In genomic region chr3:57527154-57527553, GRCm38 (mm10) we compare ENCODE assay signal across 26 mouse cellular contexts. TPM values are rescaled to one million over a fixed set of nuclear protein-coding genes. Genes with fewer than 3 reads are reported as not detected.
A peak's percentile ranks its signal among the peaks of the same experiment; 100 is the strongest.
DNase-seq lines count a peak whose midpoint lies in the region; ATAC-seq and TF ChIP-seq lines count a peak whose summit lies in the region.
"Had no signal": no experiment of that assay in that cellular context is flagged by ENCODE, and none has a peak within 500 bp of the region (broad histone marks: within the 10 kb centered on the region; RNA-seq: fewer than 3 reads in every experiment).

No protein-coding gene starts in this region.

- ATAC-seq in forebrain, embryonic 16.5 days, result no peak
- ATAC-seq: forebrain, embryonic 13.5 days; midbrain, embryonic 13.5 days had no signal

- no peaks in the 10 kb centered on the region for H3K27me3 ChIP-seq in heart, adult 2 months (ENCODE audit: control insufficient read depth, insufficient read depth, low read length)
- no peaks in the 10 kb centered on the region for H3K27me3 ChIP-seq in myocyte (ENCODE audit: control insufficient read depth, insufficient read depth, insufficient read length)
- no peaks in the 10 kb centered on the region for H3K27me3 ChIP-seq in forebrain, embryonic 16.5 days (replicated peaks; ENCODE audit: control insufficient read depth, insufficient read depth, low read length)
- H3K27me3 ChIP-seq: embryonic facial prominence, embryonic 12.5 days; forebrain, embryonic 13.5 days; hindbrain, embryonic 13.5 days; kidney, embryonic 15.5 days; limb, embryonic 13.5 days; megakaryocyte, embryonic 14.5 days; midbrain, embryonic 13.5 days; neural tube, embryonic 13.5 days; stomach, embryonic 15.5 days had no signal

- no peaks in the 10 kb centered on the region for H3K9me3 ChIP-seq in forebrain, embryonic 16.5 days (ENCODE audit: control insufficient read depth, low read length)
- H3K9me3 ChIP-seq: embryonic facial prominence, embryonic 12.5 days; limb, embryonic 13.5 days; neural tube, embryonic 13.5 days; stomach, embryonic 15.5 days had no signal

- peak in 1 of 2 experiments; percentile 39 for DNase-seq in heart, adult 2 months
- DNase-seq in heart, adult 9 months (ENCODE audit: low spot score in 2 of 2), result no peak
- DNase-seq in 3T3-L1 (ENCODE audit: low read depth, low spot score), result peak; percentile 61
- peak; percentile 23 for DNase-seq in NIH3T3 (ENCODE audit: low read depth)
- DNase-seq in lung, postnatal 4 days, result no peak
- DNase-seq: adrenal gland, adult 2 months; cerebellum, adult 18-20 months; cerebellum, postnatal 14 days; kidney, adult 11 months; kidney, postnatal 36 days; lung, embryonic 14.5 days; retina, postnatal 1 day; thymus, postnatal 25 days had no signal

- peak overlapping the region; percentile 16 for H3K4me2 ChIP-seq in myocyte (ENCODE audit: low read depth)
- H3K4me2 ChIP-seq in forebrain, embryonic 16.5 days (ENCODE audit: low read length), result no peak overlapping the region
- H3K4me2 ChIP-seq: embryonic facial prominence, embryonic 12.5 days; forebrain, embryonic 13.5 days; hindbrain, embryonic 13.5 days; kidney, embryonic 15.5 days; limb, embryonic 13.5 days; lung, embryonic 14.5 days; midbrain, embryonic 13.5 days; neural tube, embryonic 13.5 days; stomach, embryonic 15.5 days had no signal

- H3K4me3 ChIP-seq in heart, adult 2 months, result no peak overlapping the region
- H3K4me3 ChIP-seq in myocyte, result no peak overlapping the region
- H3K4me3 ChIP-seq in forebrain, embryonic 16.5 days (replicated peaks; ENCODE audit: low read length), result no peak overlapping the region
- H3K4me3 ChIP-seq: embryonic facial prominence, embryonic 12.5 days; erythroblast, embryonic 14.5 days; forebrain, embryonic 13.5 days; hindbrain, embryonic 13.5 days; kidney, embryonic 15.5 days; limb, embryonic 13.5 days; megakaryocyte, embryonic 14.5 days; midbrain, embryonic 13.5 days; neural tube, embryonic 13.5 days; stomach, embryonic 15.5 days had no signal

- no peak for TF ChIP-seq EP300 in heart, adult 2 months (IDR thresholded peaks at IDR 0.05; ENCODE audit: insufficient read depth, low read depth, low read length)

- peaks cover 9% of the 10 kb centered on the region for H3K79me2 ChIP-seq in heart, adult 2 months (replicated peaks; ENCODE audit: control insufficient read depth, insufficient read depth, low read length)
- peaks cover 88% of the 10 kb centered on the region for H3K79me2 ChIP-seq in myocyte (ENCODE audit: control insufficient read depth, insufficient read depth)

- intact Hi-C loops in heart, adult 2 months (cut with DNase I), result no loop called here

- no peak for TF ChIP-seq POLR2A in heart, adult 2 months (IDR thresholded peaks at IDR 0.05; ENCODE audit: insufficient read depth, low read depth, low read length)
- no peak for TF ChIP-seq POLR2A in myocyte (IDR thresholded peaks at IDR 0.05; ENCODE audit: insufficient read length, low read depth)

- peak overlapping the region; percentile 64 for H3K27ac ChIP-seq in heart, adult 2 months
- no peak overlapping the region for H3K27ac ChIP-seq in forebrain, embryonic 16.5 days (ENCODE audit: low read length)
- H3K27ac ChIP-seq: embryonic facial prominence, embryonic 12.5 days; forebrain, embryonic 13.5 days; hindbrain, embryonic 13.5 days; kidney, embryonic 15.5 days; limb, embryonic 13.5 days; liver, embryonic 14.5 days; midbrain, embryonic 13.5 days; neural tube, embryonic 13.5 days; stomach, embryonic 15.5 days had no signal

- no peak overlapping the region for H3ac ChIP-seq in myocyte (ENCODE audit: control insufficient read depth, insufficient read length)

- no peak overlapping the region for H3K9ac ChIP-seq in heart, adult 2 months (ENCODE audit: low read depth, low read length)
- H3K9ac ChIP-seq in forebrain, embryonic 16.5 days (replicated peaks; ENCODE audit: low read depth, low read length), result no peak overlapping the region
- H3K9ac ChIP-seq: embryonic facial prominence, embryonic 12.5 days; forebrain, embryonic 13.5 days; hindbrain, embryonic 13.5 days; kidney, embryonic 15.5 days; limb, embryonic 13.5 days; liver, embryonic 14.5 days; lung, embryonic 14.5 days; midbrain, embryonic 13.5 days; neural tube, embryonic 13.5 days; stomach, embryonic 15.5 days had no signal

- H3K36me3 ChIP-seq in heart, adult 2 months (ENCODE audit: control insufficient read depth, insufficient read depth, low read length), result peaks cover 32% of the 10 kb centered on the region
- H3K36me3 ChIP-seq in myocyte (ENCODE audit: control insufficient read depth, insufficient read depth), result peaks cover 15% of the 10 kb centered on the region
- H3K36me3 ChIP-seq in forebrain, embryonic 16.5 days (ENCODE audit: control insufficient read depth, insufficient read depth), result no peaks in the 10 kb centered on the region
- H3K36me3 ChIP-seq: hindbrain, embryonic 13.5 days; midbrain, embryonic 13.5 days; neural tube, embryonic 13.5 days; stomach, embryonic 15.5 days had no signal

- TF ChIP-seq CTCF in heart, adult 2 months (IDR thresholded peaks at IDR 0.05), result no peak

- peaks cover 9% of the 10 kb centered on the region for H3K4me1 ChIP-seq in heart, adult 2 months (ENCODE audit: control insufficient read depth, insufficient read depth, low read length)
- no peaks in the 10 kb centered on the region for H3K4me1 ChIP-seq in forebrain, embryonic 16.5 days (replicated peaks; ENCODE audit: control insufficient read depth, insufficient read depth, low read length)
- H3K4me1 ChIP-seq: forebrain, embryonic 13.5 days; hindbrain, embryonic 13.5 days; kidney, embryonic 15.5 days; megakaryocyte, embryonic 14.5 days; midbrain, embryonic 13.5 days; neural tube, embryonic 13.5 days; stomach, embryonic 15.5 days had no signal

TF ChIP-seq in myocyte, 11 proteins besides CTCF, POLR2A, EP300 and RAD21:
- no peak for TF ChIP-seq MYOG (IDR thresholded peaks at IDR 0.05; ENCODE audit: control insufficient read depth in 1 of 3, insufficient read depth in 1 of 3, insufficient read length in 2 of 3, low read depth in 2 of 3)
- TF ChIP-seq TCF12 (IDR thresholded peaks at IDR 0.05; ENCODE audit: insufficient read depth, poor library complexity, severe bottlenecking), result no peak
- no peak for TF ChIP-seq E2F4 (IDR thresholded peaks at IDR 0.05; ENCODE audit: insufficient read depth)
- no peak for TF ChIP-seq CEBPB (IDR thresholded peaks at IDR 0.05; ENCODE audit: insufficient read depth, poor library complexity, severe bottlenecking)
- no peak for TF ChIP-seq POLR2AphosphoS2 (IDR thresholded peaks at IDR 0.05; ENCODE audit: insufficient read length, low read depth)
- TF ChIP-seq MAX (IDR thresholded peaks at IDR 0.05; ENCODE audit: low read depth), result no peak
- no peak for TF ChIP-seq REST (IDR thresholded peaks at IDR 0.05; ENCODE audit: insufficient read depth, insufficient read length)
- no peak for TF ChIP-seq USF1 (IDR thresholded peaks at IDR 0.05; ENCODE audit: low read depth)
- no peak for TF ChIP-seq SRF (IDR thresholded peaks at IDR 0.05; ENCODE audit: control insufficient read depth, insufficient read length, low read depth)
- TF ChIP-seq TCF3 (IDR thresholded peaks at IDR 0.05; ENCODE audit: insufficient read length, low read depth), result no peak
- TF ChIP-seq MYOD1 (IDR thresholded peaks at IDR 0.05; ENCODE audit: control insufficient read depth in 1 of 3, insufficient read length in 2 of 3, low read depth in 2 of 3), result no peak

RNA-seq across cellular contexts. Expression of gene Wwtr1, which starts 48.6 kb away (rescaled TPM):
- 10 to 100 TPM; 46.5 to 49.1 TPM for total RNA-seq in heart, adult 2 months (2021)
- polyA plus RNA-seq in heart, adult 2 months (2012; rRNA removed), result 28.2 and 40.6 TPM in 2 replicates
- 63.1 TPM for polyA plus RNA-seq in myocyte (2012; fragmentation: generic; extraction: Trizol)
- polyA plus RNA-seq in forebrain, embryonic 16.5 days (2015; fragmentation: Nextera tagmentation; extraction: Ambion mirVana), result 9.9 and 12.3 TPM in 2 replicates
- polyA plus RNA-seq: erythroblast, embryonic 14.5 days had no signal

Comparison
In these comparisons a context has a peak if more than half of its experiments do, and no peak if none do; other contexts are left out.
1. DNase-seq: peak in 3T3-L1 (single experiment) and NIH3T3 (single experiment); none in heart, adult 9 months (0 of 2) and lung, postnatal 4 days (0 of 2).